Mouse (Mus musculus) intestine, embryonic 15.5 days (tissue): ENCODE measurements around the gene Gadd45a. TPM values are rescaled to one million over a fixed set of nuclear protein-coding genes. Genes with fewer than 3 reads are reported as not detected.
A peak's percentile ranks its signal among the peaks of the same experiment; 100 is the strongest.
"Not testable (repeated sequence)": the region's sequence is repeated elsewhere in the genome, so short reads cannot be mapped to it uniquely, and the experiment has no call there.

Source experiments
- ATAC-seq: fragments of 200-750 bp; cut with Nextera tagmentation; 2 replicates; pipeline ENCODE4 v1.8.0; 2017; ENCODE audit warnings: moderate TSS enrichment, moderate library complexity
- H3K27ac ChIP-seq: fragments of 300-500 bp; sonication (generic); 2 replicates; pipeline ENCODE4 v1.5.1; 2015; ENCODE audit warnings: mild to moderate bottlenecking, inconsistent platforms
- H3K27me3 ChIP-seq: fragments of 300-500 bp; sonication (generic); replicated peaks from 2 replicates; pipeline ENCODE4 v1.6.1; 2015; ENCODE audit warnings: inconsistent platforms
- H3K36me3 ChIP-seq: fragments of 300-500 bp; sonication (generic); 2 replicates; pipeline ENCODE4 v1.6.1; 2015; ENCODE audit warnings: inconsistent platforms
- H3K4me1 ChIP-seq: fragments of 300-500 bp; sonication (generic); replicated peaks from 2 replicates; pipeline ENCODE4 v1.6.1; 2015; ENCODE audit warnings: inconsistent platforms
- H3K4me2 ChIP-seq: fragments of 300-500 bp; sonication (generic); replicated peaks from 2 replicates; pipeline ENCODE4 v1.6.1; 2015; ENCODE audit warnings: mild to moderate bottlenecking, inconsistent platforms
- H3K4me3 ChIP-seq: fragments of 300-500 bp; sonication (generic); replicated peaks from 2 replicates; pipeline ENCODE4 v1.5.1; 2015; ENCODE audit warnings: inconsistent platforms
- H3K9ac ChIP-seq: fragments of 300-500 bp; sonication (generic); 2 replicates; pipeline ENCODE4 v1.6.1; 2015; ENCODE audit warnings: inconsistent platforms
- H3K9me3 ChIP-seq: fragments of 300-500 bp; sonication (generic); 2 replicates; pipeline ENCODE4 v1.6.1; 2016; ENCODE audit warnings: inconsistent platforms
- WGBS: fragments of 180-500 bp; shearing (Covaris S2); methylation state at CpG from one replicate; pipeline ENCODE4 v1.1.7; 2015; 5-methylcytosine and 5-hydroxymethylcytosine counted together
- polyA plus RNA-seq: library from polyadenylated mRNA; unstranded; fragments of >200 nt; fragmentation: Nextera tagmentation; extraction: Ambion mirVana; gene quantifications from 2 replicates; pipeline ENCODE4 v1.2.1, GENCODE M21; 2015

Gene Gadd45a
- polyA plus RNA-seq, 1 experiment from 2014 or later, result 37.5 TPM

GRCm38 (mm10) chr6:67045424-67045823, 8.2 kb upstream of the Gadd45a start:
- H3K4me3 ChIP-seq, result no peak overlapping the region
- H3K9ac ChIP-seq, result no peak overlapping the region
- no peaks in the 10 kb centered on the region for H3K36me3 ChIP-seq
- 67% methylated on average over 3 of the region's 3 CpGs for WGBS
- H3K4me1 ChIP-seq, result no peaks in the 10 kb centered on the region
- H3K27ac ChIP-seq, result no peak overlapping the region
- no peak for ATAC-seq
- H3K27me3 ChIP-seq, result no peaks in the 10 kb centered on the region
- H3K4me2 ChIP-seq, result no peak overlapping the region
- H3K9me3 ChIP-seq, result no peaks in the 10 kb centered on the region

- no peak overlapping the region for H3K4me2 ChIP-seq
- no peak overlapping the region for H3K4me3 ChIP-seq
- H3K36me3 ChIP-seq, result no peaks in the 10 kb centered on the region
- 64% methylated on average over 4 of the region's 4 CpGs for WGBS
- no peak for ATAC-seq
- H3K4me1 ChIP-seq, result no peaks in the 10 kb centered on the region
- no peak overlapping the region for H3K9ac ChIP-seq
- no peaks in the 10 kb centered on the region for H3K9me3 ChIP-seq
- H3K27me3 ChIP-seq, result no peaks in the 10 kb centered on the region
- no peak overlapping the region for H3K27ac ChIP-seq
Measured at GRCm38 (mm10) chr6:67040904-67041410, 3.7 kb upstream of the Gadd45a start.

- no peak for ATAC-seq
- Histone ChIP-seq H3K27me3 (no peaks in the 10 kb centered on the region), H3K9me3 (no peaks in the 10 kb centered on the region), H3K9ac (no peak overlapping the region), H3K4me2 (no peak overlapping the region), H3K36me3 (no peaks in the 10 kb centered on the region), H3K4me1 (peaks cover 8% of the 10 kb centered on the region; the same call in 1 of the 2 replicates), H3K4me3 (no peak overlapping the region), H3K27ac (no peak overlapping the region)
- 93% methylated on average over 2 of the region's 3 CpGs for WGBS
Measured at GRCm38 (mm10) chr6:67038964-67039363, 1.7 kb upstream of the Gadd45a start.

GRCm38 (mm10) chr6:67036356-67036811, 873 bp downstream of the Gadd45a start:
- Histone ChIP-seq H3K36me3 (no peaks in the 10 kb centered on the region), H3K27me3 (no peaks in the 10 kb centered on the region), H3K4me2 (peak overlapping the region; percentile 82), H3K4me3 (peak overlapping the region; percentile 78), H3K9me3 (no peaks in the 10 kb centered on the region), H3K27ac (peak overlapping the region; percentile 95), H3K4me1 (peaks cover 8% of the 10 kb centered on the region; the same call in 1 of the 2 replicates), H3K9ac (peak overlapping the region; percentile 84)
- ATAC-seq, result peak; percentile 84
- under 1% methylated on average over 29 of the region's 29 CpGs for WGBS

- Histone ChIP-seq H3K4me2 (peak overlapping the region; percentile 82), H3K36me3 (no peaks in the 10 kb centered on the region), H3K4me3 (peak overlapping the region; percentile 78), H3K9me3 (no peaks in the 10 kb centered on the region), H3K27ac (peak overlapping the region; percentile 33; the same call in 1 of the 2 replicates), H3K27me3 (no peaks in the 10 kb centered on the region), H3K9ac (peak overlapping the region; percentile 84; the same call in 1 of the 2 replicates), H3K4me1 (peaks cover 8% of the 10 kb centered on the region; the same call in 1 of the 2 replicates)
- ATAC-seq, result peak; percentile 29; the same call in 1 of the 2 replicates
- WGBS, result 15% methylated on average over 19 of the region's 19 CpGs
Measured at GRCm38 (mm10) chr6:67035388-67036299, 1.6 kb downstream of the Gadd45a start.

- no peak for ATAC-seq
- no peaks in the 10 kb centered on the region for H3K36me3 ChIP-seq
- no peaks in the 10 kb centered on the region for H3K9me3 ChIP-seq
- peaks cover 10% of the 10 kb centered on the region; the same call in 1 of the 2 replicates for H3K4me1 ChIP-seq
- no peak overlapping the region for H3K9ac ChIP-seq
- H3K27ac ChIP-seq, result no peak overlapping the region
- 62% methylated on average over 7 of the region's 7 CpGs for WGBS
- H3K4me2 ChIP-seq, result no peak overlapping the region
- no peak overlapping the region for H3K4me3 ChIP-seq
- H3K27me3 ChIP-seq, result no peaks in the 10 kb centered on the region
Measured at GRCm38 (mm10) chr6:67034331-67035130, 2.7 kb downstream of the Gadd45a start.

GRCm38 (mm10) chr6:67033604-67034003, 3.7 kb downstream of the Gadd45a start:
- Histone ChIP-seq H3K27ac (no peak overlapping the region), H3K9ac (no peak overlapping the region), H3K4me1 (peaks cover 12% of the 10 kb centered on the region; the same call in 1 of the 2 replicates), H3K4me2 (no peak overlapping the region), H3K4me3 (no peak overlapping the region), H3K9me3 (no peaks in the 10 kb centered on the region), H3K27me3 (no peaks in the 10 kb centered on the region), H3K36me3 (no peaks in the 10 kb centered on the region)
- WGBS, result 75% methylated on average over 4 of the region's 4 CpGs
- ATAC-seq, result no peak

- WGBS, result 84% methylated on average over 3 of the region's 4 CpGs
Measured at GRCm38 (mm10) chr6:67032972-67033371, 4.3 kb downstream of the Gadd45a start.

GRCm38 (mm10) chr6:67032551-67032950, 4.7 kb downstream of the Gadd45a start:
- not testable (repeated sequence) for H3K9ac ChIP-seq, H3K4me2 ChIP-seq, H3K36me3 ChIP-seq, H3K27me3 ChIP-seq, H3K9me3 ChIP-seq, H3K27ac ChIP-seq, ATAC-seq, H3K4me3 ChIP-seq
- H3K4me1 ChIP-seq, result peaks cover 12% of the 10 kb centered on the region; the same call in 1 of the 2 replicates

More at GRCm38 (mm10) chr6:67032972-67033371, 4.3 kb downstream of the Gadd45a start:
- peaks cover 12% of the 10 kb centered on the region; the same call in 1 of the 2 replicates for H3K4me1 ChIP-seq
- not testable (repeated sequence) for H3K9me3 ChIP-seq, ATAC-seq, H3K27me3 ChIP-seq, H3K4me2 ChIP-seq, H3K4me3 ChIP-seq, H3K9ac ChIP-seq, H3K36me3 ChIP-seq, H3K27ac ChIP-seq

- Histone ChIP-seq H3K9me3 (no peaks in the 10 kb centered on the region), H3K27ac (no peak overlapping the region), H3K4me1 (peaks cover 12% of the 10 kb centered on the region; the same call in 1 of the 2 replicates), H3K36me3 (no peaks in the 10 kb centered on the region), H3K4me3 (no peak overlapping the region), H3K9ac (no peak overlapping the region), H3K27me3 (no peaks in the 10 kb centered on the region), H3K4me2 (no peak overlapping the region)
- ATAC-seq, result no peak
- 72% methylated on average over 5 of the region's 5 CpGs for WGBS
Measured at GRCm38 (mm10) chr6:67030846-67031245, 6.4 kb downstream of the Gadd45a start.

- H3K4me1 ChIP-seq, result peaks cover 10% of the 10 kb centered on the region; the same call in 1 of the 2 replicates
- ATAC-seq, result no peak
- H3K27ac ChIP-seq, result no peak overlapping the region
- no peak overlapping the region for H3K4me2 ChIP-seq
- WGBS, result 42% methylated on average over 2 of the region's 2 CpGs
- H3K27me3 ChIP-seq, result no peaks in the 10 kb centered on the region
- no peak overlapping the region for H3K4me3 ChIP-seq
- no peak overlapping the region for H3K9ac ChIP-seq
- no peaks in the 10 kb centered on the region for H3K36me3 ChIP-seq
- H3K9me3 ChIP-seq, result no peaks in the 10 kb centered on the region
Measured at GRCm38 (mm10) chr6:67030416-67030815, 6.8 kb downstream of the Gadd45a start.

- Histone ChIP-seq H3K4me1 (peaks cover 8% of the 10 kb centered on the region; the same call in 1 of the 2 replicates), H3K4me3 (no peak overlapping the region), H3K36me3 (no peaks in the 10 kb centered on the region), H3K9me3 (no peaks in the 10 kb centered on the region), H3K4me2 (no peak overlapping the region), H3K27ac (no peak overlapping the region), H3K27me3 (no peaks in the 10 kb centered on the region), H3K9ac (no peak overlapping the region)
- ATAC-seq, result no peak
- 47% methylated on average over 3 of the region's 3 CpGs for WGBS
Measured at GRCm38 (mm10) chr6:67029987-67030386, 7.3 kb downstream of the Gadd45a start.
